Mouse (Mus musculus) intestine, embryonic 14.5 days (tissue): ENCODE data around the gene Iqsec1. TPM values are rescaled to one million over a fixed set of nuclear protein-coding genes. Genes with fewer than 3 reads are reported as not detected.

Experiments used
- ATAC-seq: fragments of 200-750 bp; cut with Nextera tagmentation; replicated peaks from 2 replicates; pipeline ENCODE4 v1.8.0; 2017; ENCODE audit warnings: low read depth, moderate number of reproducible peaks, moderate TSS enrichment, moderate library complexity; ENCODE audit not compliant: low FRiP score, low TSS enrichment
- DNase-seq: peaks from one replicate; pipeline ENCODE4 v3.0.0-alpha.2; 2018; ENCODE audit warnings: low spot score
- H3K27ac ChIP-seq: fragments of 300-500 bp; sonication (generic); 2 replicates; pipeline ENCODE4 v1.5.1; 2014; ENCODE audit warnings: low read depth, mild to moderate bottlenecking, control low read depth
- H3K27me3 ChIP-seq: fragments of 300-500 bp; sonication (generic); replicated peaks from 2 replicates; pipeline ENCODE4 v1.6.1; 2014; ENCODE audit warnings: low read length, control low read depth; ENCODE audit not compliant: control insufficient read depth, insufficient read depth
- H3K36me3 ChIP-seq: fragments of 300-500 bp; sonication (generic); 2 replicates; pipeline ENCODE4 v1.6.1; 2014; ENCODE audit warnings: low read length, control low read depth; ENCODE audit not compliant: control insufficient read depth, insufficient read depth
- H3K4me1 ChIP-seq: fragments of 300-500 bp; sonication (generic); replicated peaks from 2 replicates; pipeline ENCODE4 v1.6.1; 2014; ENCODE audit warnings: low read length, control low read depth, mixed read lengths; ENCODE audit not compliant: control insufficient read depth, insufficient read depth
- H3K4me2 ChIP-seq: fragments of 300-500 bp; sonication (generic); 2 replicates; pipeline ENCODE4 v1.6.1; 2014; ENCODE audit warnings: low read length
- H3K4me3 ChIP-seq: fragments of 300-500 bp; sonication (generic); 2 replicates; pipeline ENCODE4 v1.5.1; 2014; ENCODE audit warnings: low read depth, low read length, control low read depth, mixed read lengths
- H3K9ac ChIP-seq: fragments of 300-500 bp; sonication (generic); 2 replicates; pipeline ENCODE4 v1.6.1; 2014; ENCODE audit warnings: mild to moderate bottlenecking, low read length
- H3K9me3 ChIP-seq: fragments of 300-500 bp; sonication (generic); 2 replicates; pipeline ENCODE4 v1.6.1; 2016; ENCODE audit warnings: low read length, control low read depth; ENCODE audit not compliant: control insufficient read depth
- WGBS: fragments of 180-500 bp; shearing (Covaris S2); extraction: QIAGEN DNeasy Blood & Tissue Kit; methylation state at CpG from one replicate; pipeline ENCODE4 v1.1.7; 2014; 5-methylcytosine and 5-hydroxymethylcytosine counted together
- polyA plus RNA-seq: library from polyadenylated mRNA; unstranded; fragments of >200 nt; fragmentation: Nextera tagmentation; extraction: Ambion mirVana; gene quantifications from 2 replicates; pipeline ENCODE4 v1.2.1, GENCODE M21; 2014

The Iqsec1 gene
- polyA plus RNA-seq, 1 experiment from 2014 or later = 13.0 TPM

- no peaks in the 10 kb centered on the region for H3K4me1 ChIP-seq
- ATAC-seq (peak; percentile 58), DNase-seq (no peak)
- peaks cover 45% of the 10 kb centered on the region for H3K36me3 ChIP-seq
- no peak overlapping the region for H3K4me3 ChIP-seq
- WGBS = 85% methylated on average over 3 of the region's 3 CpGs
- no peaks in the 10 kb centered on the region for H3K27me3 ChIP-seq
- no peak overlapping the region for H3K4me2 ChIP-seq
- H3K27ac ChIP-seq = no peak overlapping the region
- H3K9me3 ChIP-seq = no peaks in the 10 kb centered on the region
- H3K9ac ChIP-seq = no peak overlapping the region
Observed at GRCm38 (mm10) chr6:90683831-90684532, 304.5 kb downstream of the Iqsec1 start.

GRCm38 (mm10) chr6:90680401-90680800 lies 308.1 kb downstream of the Iqsec1 start:
- H3K4me1 ChIP-seq = no peaks in the 10 kb centered on the region
- no peak overlapping the region for H3K4me2 ChIP-seq
- 90% methylated on average over 12 of the region's 12 CpGs for WGBS
- no peak overlapping the region for H3K4me3 ChIP-seq
- no peak overlapping the region for H3K9ac ChIP-seq
- DNase-seq (no peak), ATAC-seq (no peak)
- H3K36me3 ChIP-seq = peaks cover 57% of the 10 kb centered on the region
- no peak overlapping the region for H3K27ac ChIP-seq
- no peaks in the 10 kb centered on the region for H3K27me3 ChIP-seq
- H3K9me3 ChIP-seq = no peaks in the 10 kb centered on the region

DNA sequence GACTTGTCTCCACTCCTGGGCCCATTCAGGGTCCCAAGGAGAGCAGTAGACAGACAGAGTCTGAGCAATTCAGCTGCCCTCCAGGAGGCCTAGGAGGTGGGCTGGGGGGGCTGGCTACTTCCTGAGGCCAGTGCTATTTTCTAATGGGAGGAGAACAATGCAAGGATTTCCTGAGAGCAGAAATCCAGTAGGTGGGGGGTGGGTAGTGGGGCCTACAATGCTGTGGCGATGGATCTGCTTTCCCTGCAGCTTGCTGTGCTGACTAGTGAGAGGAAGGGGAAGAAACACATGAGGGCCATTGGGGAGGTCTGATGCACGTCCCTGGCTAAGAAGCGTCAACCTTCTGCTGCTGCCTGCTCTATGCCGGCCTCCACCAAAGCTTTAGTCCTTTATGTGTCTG lies 309.7 kb downstream of the Iqsec1 start:
- WGBS = 86% methylated on average over 4 of the region's 4 CpGs
- no peaks in the 10 kb centered on the region for H3K27me3 ChIP-seq
- H3K4me3 ChIP-seq = no peak overlapping the region
- DNase-seq (no peak), ATAC-seq (no peak)
- no peaks in the 10 kb centered on the region for H3K9me3 ChIP-seq
- H3K36me3 ChIP-seq = peaks cover 67% of the 10 kb centered on the region
- no peaks in the 10 kb centered on the region for H3K4me1 ChIP-seq
- no peak overlapping the region for H3K4me2 ChIP-seq
- H3K9ac ChIP-seq = no peak overlapping the region
- no peak overlapping the region for H3K27ac ChIP-seq

DNA sequence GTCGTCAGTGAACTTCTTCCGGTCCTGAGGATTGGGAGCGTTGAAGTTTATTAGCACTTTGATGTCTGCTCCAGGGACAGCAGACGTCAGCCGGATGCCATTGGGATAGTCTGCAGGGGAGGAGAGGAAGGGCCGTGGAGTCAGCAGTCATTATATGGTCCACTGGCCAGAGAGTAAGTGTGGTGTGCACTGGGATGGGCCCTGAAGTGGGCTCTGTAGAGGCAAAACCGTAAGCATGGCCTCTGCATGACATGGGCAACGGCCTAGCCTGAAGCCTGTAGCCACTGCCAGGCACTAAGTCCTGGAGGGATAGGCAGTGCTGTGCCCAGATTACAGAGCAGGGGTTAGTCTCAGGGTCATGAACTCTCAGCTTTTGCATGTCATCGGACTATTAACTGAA lies 319.8 kb downstream of the Iqsec1 start:
- no peak overlapping the region for H3K4me2 ChIP-seq
- H3K36me3 ChIP-seq = peaks cover 89% of the 10 kb centered on the region
- no peak overlapping the region for H3K9ac ChIP-seq
- WGBS = 77% methylated on average over 9 of the region's 9 CpGs
- H3K9me3 ChIP-seq = no peaks in the 10 kb centered on the region
- ATAC-seq (no peak), DNase-seq (no peak)
- H3K4me1 ChIP-seq = no peaks in the 10 kb centered on the region
- H3K27ac ChIP-seq = no peak overlapping the region
- no peaks in the 10 kb centered on the region for H3K27me3 ChIP-seq
- H3K4me3 ChIP-seq = no peak overlapping the region

DNA sequence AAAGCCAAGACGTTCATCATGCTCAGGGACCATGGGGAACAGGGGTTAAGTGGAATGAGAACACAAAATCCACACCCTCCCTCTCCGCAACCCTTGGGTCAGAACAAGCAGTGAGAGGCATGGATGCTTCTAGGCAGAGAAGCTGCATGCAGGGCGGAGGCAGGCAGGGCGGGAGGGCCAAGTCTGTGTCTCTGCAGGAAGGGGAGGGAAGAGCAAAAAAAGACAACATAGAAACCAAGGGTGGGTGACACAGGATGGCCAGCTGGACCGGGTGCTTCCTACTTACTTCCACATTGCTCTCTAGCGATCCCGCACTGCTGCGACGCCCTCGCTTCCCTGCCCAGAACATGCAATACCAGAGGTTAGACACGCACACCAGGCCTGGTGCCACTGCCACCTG lies 324.7 kb downstream of the Iqsec1 start:
- Histone ChIP-seq H3K27me3 (no peaks in the 10 kb centered on the region), H3K4me3 (no peak overlapping the region), H3K36me3 (peaks cover 62% of the 10 kb centered on the region), H3K9me3 (no peaks in the 10 kb centered on the region), H3K9ac (no peak overlapping the region), H3K4me1 (no peaks in the 10 kb centered on the region), H3K27ac (no peak overlapping the region), H3K4me2 (no peak overlapping the region)
- DNase-seq (no peak), ATAC-seq (no peak)
- WGBS = 79% methylated on average over 11 of the region's 11 CpGs

GRCm38 (mm10) chr6:90662148-90662547 lies 326.3 kb downstream of the Iqsec1 start:
- no peak for DNase-seq
- 97% methylated on average over 5 of the region's 5 CpGs for WGBS
- Histone ChIP-seq H3K27ac (no peak overlapping the region), H3K36me3 (peaks cover 50% of the 10 kb centered on the region), H3K4me3 (no peak overlapping the region), H3K9ac (no peak overlapping the region), H3K4me2 (no peak overlapping the region), H3K4me1 (no peaks in the 10 kb centered on the region), H3K27me3 (no peaks in the 10 kb centered on the region), H3K9me3 (no peaks in the 10 kb centered on the region)
- no peak for ATAC-seq

GRCm38 (mm10) chr6:90661029-90661399 lies 327.5 kb downstream of the Iqsec1 start:
- 89% methylated on average over 11 of the region's 11 CpGs for WGBS
- no peak overlapping the region for H3K4me2 ChIP-seq
- no peak overlapping the region for H3K4me3 ChIP-seq
- H3K4me1 ChIP-seq = no peaks in the 10 kb centered on the region
- no peaks in the 10 kb centered on the region for H3K9me3 ChIP-seq
- DNase-seq (no peak), ATAC-seq (no peak)
- no peaks in the 10 kb centered on the region for H3K27me3 ChIP-seq
- no peak overlapping the region for H3K27ac ChIP-seq
- H3K36me3 ChIP-seq = peaks cover 42% of the 10 kb centered on the region
- H3K9ac ChIP-seq = no peak overlapping the region

DNA sequence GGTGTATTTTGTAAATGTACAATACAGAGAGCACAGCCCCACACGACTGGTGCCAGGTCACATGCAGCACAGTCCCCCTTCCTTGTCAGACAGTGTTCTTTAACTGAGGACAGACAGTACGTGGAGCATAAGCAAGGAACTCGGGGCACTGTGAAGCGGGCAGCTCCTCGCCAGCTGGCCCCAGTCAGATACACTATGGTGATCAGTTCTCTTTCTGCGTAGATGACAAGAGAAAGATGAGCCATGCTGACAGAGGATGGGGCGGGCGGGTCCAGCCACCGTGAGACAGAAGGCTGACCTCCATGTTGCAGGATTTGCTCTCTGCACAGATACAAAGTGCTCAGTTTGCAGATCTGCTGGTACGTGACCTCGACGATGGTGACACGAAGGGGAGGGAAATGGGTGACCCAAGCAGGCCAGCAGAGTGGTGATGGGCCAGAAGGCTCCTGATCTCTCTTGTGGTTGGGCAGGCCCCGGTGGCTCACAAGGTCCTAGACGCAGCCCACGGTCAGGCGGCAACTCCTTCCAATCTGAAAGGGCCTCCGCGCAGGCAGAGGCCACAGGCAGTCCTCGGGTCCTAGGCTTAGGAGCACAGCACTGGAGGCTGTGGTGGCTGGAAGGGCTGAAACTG lies 328.0 kb downstream of the Iqsec1 start:
- no peak for ATAC-seq
- Histone ChIP-seq H3K27ac (no peak overlapping the region), H3K4me1 (no peaks in the 10 kb centered on the region), H3K27me3 (no peaks in the 10 kb centered on the region), H3K9ac (no peak overlapping the region), H3K36me3 (peaks cover 37% of the 10 kb centered on the region), H3K4me2 (no peak overlapping the region), H3K9me3 (no peaks in the 10 kb centered on the region), H3K4me3 (no peak overlapping the region)
- no peak for DNase-seq
- 86% methylated on average over 20 of the region's 20 CpGs for WGBS

DNA sequence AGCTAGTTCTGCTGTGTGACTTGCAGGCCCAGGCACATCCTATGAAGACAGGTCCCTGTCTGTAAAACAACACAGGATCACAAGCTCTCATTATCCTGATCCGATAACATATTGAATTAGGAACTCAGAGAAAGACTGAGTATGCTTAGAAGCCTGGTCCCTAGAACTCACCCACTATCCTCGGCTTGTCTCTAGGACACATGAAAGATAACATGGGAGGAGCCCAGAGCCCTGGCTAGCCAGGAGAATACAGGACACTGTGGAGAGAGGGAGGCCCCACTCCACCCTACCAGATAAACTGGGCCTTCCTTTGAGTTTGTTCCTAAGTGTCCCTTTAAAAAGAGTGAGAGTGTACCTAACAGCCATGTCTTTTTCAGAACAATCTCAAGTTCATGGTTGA lies 328.6 kb downstream of the Iqsec1 start:
- ATAC-seq (no peak), DNase-seq (no peak)
- Histone ChIP-seq H3K27me3 (no peaks in the 10 kb centered on the region), H3K9me3 (no peaks in the 10 kb centered on the region), H3K9ac (no peak overlapping the region), H3K4me1 (no peaks in the 10 kb centered on the region), H3K27ac (no peak overlapping the region), H3K4me2 (no peak overlapping the region), H3K4me3 (no peak overlapping the region), H3K36me3 (peaks cover 31% of the 10 kb centered on the region)
- 68% methylated on average over 2 of the region's 2 CpGs for WGBS
